Mouse (Mus musculus) thymus, adult 18-20 months (tissue): ENCODE results near the gene Zfp748.
A peak's percentile ranks its signal among the peaks of the same experiment; 100 is the strongest.

ENCODE experiments used
- DNase-seq, 2 experiments: peaks; one replicate each; pipeline ENCODE4 v3.0.0; 2022; ENCODE audit warnings: mixed read lengths in 2 of 2

The Zfp748 gene

DNA sequence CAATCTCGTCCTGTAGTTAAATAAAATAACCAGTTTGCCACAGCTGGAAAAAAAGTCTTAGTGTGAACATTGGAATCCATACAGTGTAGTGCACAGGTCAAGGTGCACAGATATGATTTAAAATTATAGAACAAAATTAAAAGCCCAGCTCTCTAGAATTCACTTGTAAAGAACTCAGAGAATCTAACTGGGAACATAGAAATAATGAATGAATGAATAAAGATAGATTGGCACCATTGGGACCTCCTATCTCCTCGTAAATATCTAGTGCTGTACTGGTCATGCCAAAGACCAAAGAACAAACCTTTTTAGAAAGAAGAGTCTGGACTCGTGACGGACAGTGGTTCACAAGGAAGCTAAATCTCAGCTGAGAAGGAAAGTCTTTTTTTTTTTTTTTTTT, at the start of gene Zfp748:
Gene Zfp748, minus strand, starts transcription at position 101 of the 400 bp plus-strand sequence.
- DNase-seq = no peak

DNA sequence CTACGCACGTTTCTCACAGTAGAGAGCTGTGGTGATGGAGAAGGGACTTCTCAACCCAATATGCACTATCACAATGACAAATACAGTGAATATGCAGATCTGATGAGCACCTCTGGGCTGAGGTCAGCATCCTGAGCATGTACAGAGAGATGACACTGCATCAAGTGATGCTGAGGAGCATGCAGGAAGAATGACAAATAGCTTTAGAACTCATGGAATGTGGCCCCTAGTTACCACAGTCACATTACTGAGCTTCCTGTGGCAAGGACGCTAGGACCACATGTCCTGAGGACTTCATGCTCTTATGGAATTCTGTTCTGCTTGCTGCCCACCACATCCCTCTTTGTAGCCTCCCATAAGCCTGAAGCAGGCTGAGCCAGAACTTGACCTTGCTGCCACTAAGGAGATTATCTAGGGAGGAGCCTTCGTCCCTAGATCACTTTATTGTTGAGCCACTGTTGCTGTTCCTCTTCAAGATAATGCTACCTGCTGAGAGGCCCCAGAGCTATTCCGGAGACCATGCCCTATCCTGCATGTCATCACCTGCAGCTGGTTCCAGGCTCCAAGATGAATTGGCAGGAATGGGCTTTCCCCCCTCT, 19.1 kb upstream of the Zfp748 start:
- no peak for DNase-seq

DNA sequence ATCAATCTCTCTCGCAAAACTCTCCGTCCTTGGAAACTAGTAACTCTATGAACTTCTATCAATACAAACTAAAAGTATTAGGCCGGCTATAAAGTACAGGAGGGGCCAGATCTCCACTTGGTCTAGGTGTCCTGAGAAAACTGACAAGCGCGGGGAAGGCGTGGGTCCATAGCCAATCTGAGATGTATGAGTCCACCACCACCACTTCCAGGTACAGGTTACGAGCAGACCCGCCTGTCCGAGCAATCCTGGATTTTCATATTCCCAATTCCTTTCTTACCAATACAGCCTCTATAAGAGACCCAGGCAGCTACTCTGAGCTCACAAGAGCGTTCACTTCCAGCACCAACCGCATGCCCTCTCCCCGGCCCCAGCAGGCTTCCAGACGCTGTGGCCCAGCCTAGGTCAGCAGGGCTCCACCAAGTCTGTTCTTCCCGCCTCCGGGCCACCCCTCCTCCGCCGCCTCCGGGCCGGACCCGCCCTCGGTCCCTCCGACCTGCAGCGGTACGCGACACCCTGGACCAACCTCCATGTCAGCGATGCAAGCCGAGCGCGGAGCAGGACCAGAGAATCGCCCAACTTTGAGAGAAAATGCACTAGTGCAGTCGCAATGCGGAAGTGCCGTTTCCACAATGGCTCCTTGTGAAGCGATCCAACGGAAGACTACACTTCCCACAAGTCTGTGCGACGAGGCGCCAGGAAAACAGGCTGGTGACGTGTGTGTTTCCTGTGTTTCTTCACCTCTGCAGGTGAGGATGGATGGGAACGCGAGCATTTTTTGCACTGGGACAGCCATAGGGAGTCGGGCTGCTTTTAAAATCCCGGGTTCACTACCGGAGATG, 904 bp downstream of the Zfp748 start:
- peak; percentile 75 to 87 for DNase-seq

DNA sequence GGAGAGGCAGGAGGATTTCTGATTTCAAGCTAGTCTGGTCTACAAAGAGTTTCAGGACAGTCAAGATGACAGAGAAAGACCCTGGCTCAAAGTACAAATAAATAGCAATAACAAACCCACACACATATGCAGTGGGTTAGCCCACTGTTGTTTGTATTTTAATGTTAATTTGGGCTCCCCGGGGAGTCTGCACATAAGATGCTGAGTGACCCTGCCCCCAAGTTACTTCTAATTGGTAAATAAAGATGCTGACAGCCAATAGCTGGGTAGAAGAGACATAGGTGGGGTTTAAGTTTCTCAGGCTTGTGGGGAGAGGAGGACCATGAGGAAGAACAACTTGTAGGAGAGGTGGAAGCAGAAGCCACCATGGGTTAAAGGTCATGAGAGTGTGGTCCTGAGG, 7.7 kb downstream of the Zfp748 start:
- no peak for DNase-seq

DNA sequence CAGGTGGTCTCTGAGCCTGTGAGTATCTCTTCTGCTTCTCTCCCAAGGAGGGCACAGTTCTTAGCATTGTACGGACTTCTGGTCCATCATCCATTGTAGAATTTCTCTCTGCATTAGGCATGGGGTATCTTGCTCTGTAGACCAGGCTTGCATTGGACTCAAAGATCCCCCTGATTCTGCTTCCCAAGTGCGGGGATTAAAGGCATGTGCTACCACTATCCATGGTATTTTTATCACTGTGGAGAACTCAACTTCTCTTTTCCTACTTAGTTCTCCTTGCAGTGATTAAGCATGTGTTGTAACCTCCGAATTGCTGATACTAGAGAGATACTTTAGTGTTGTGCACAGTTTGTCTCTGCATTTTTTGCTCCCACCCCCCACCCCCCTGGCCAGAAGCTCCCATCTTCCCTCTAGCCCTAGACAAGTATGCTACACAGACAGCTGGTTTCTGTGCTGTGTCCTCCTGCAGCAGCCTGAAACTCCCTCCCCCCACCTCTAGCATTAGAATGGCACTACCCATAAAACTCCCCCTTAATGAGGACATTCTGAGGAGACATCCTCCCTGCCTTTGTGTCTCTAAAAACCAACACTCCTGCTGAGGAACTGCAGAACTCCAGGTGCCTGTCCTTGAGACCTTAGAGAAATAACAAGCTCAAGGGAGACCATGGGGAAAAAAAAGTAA, 26.4 kb downstream of the Zfp748 start:
- DNase-seq = no peak

DNA sequence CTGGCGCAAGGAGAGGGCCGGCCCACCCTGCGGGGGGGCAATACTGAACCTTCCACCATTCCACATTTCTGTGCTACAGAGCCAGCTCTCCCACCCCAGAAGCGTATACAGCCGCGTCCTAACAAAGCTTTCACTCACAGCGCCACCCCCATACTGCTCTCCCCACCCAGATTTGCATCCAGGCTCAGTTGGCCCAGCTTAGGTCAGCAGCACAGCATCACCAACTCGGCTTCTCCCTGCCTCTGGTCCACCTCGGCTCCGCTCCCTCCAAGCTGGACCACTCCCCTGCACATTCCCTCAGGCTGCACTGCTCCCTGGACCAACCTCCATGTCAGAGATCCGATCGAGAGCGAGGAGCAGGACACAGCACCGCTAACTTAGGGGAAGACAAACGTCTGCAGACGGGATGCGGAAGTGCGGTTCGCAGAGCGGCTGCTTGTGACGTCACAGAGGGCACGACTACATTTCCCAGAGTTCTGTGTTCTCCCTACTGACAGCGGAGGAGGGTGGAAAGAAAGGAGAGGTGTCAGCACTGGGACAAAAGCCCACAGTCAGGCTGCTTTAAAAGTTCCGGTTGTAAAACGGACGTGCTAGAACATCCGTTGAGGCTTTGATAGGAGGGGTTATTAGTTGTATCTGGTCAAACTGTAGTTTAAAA, 27.7 kb downstream of the Zfp748 start, which contains the start of the genes Gm26965 and Zfp87:
Gene Gm26965, minus strand, starts transcription at position 399 of the 658 bp plus-strand sequence.
Gene Zfp87, minus strand, starts transcription at position 425 of the 658 bp plus-strand sequence.
- peak; percentile 89 to 94 for DNase-seq

DNA sequence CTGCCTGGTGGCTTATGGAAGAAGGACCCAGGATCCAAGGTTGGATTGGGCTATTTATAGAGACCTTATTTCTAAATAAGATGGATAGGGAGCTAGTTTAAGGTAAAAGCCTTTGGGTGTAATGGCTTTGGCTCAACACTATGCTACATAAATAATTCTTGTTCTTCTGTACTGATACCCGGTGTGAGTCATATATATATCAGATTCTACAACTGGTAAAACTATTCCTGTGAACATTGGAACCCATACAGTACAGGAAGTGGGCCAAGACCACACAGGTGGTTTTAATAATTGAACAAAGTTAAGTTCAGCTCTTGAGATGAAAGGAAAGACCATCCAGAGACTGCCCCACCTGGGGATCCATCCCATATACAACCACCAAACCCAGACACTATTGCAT, 52.7 kb downstream of the Zfp748 start:
- DNase-seq = no peak

DNA sequence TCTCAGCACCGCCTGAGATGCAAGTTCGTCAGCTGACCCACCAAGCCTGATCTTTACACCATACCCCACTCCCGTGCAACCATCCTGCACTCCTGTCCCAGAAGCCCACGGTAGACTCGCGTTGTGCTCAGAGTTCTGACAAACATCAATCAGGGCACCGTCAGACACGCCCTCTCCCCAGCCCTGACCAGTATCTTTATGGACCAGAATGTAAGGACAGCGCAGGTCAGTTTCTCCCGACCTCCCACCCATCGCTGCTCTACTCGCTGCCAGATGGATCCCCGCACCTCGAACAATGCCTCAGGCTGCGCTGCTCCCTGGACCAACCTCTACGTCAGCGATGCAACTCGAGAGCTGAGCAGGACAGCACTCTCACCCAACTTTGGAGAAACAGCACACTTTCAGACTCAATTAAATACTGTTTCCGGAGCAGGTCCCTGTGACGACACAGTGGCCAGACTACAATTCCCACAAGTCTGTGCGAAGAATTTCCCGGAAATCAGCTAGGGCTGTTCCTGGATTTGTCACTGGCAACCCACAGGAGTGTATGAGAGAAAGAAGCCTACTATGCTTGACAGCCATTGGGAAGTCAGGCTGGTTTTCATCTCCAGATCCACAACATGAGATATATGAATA, 53.4 kb downstream of the Zfp748 start, which contains the start of gene Zfp58:
Gene Zfp58, minus strand, starts transcription at position 472 of the 636 bp plus-strand sequence.
- peak; percentile 66 to 84 for DNase-seq

DNA sequence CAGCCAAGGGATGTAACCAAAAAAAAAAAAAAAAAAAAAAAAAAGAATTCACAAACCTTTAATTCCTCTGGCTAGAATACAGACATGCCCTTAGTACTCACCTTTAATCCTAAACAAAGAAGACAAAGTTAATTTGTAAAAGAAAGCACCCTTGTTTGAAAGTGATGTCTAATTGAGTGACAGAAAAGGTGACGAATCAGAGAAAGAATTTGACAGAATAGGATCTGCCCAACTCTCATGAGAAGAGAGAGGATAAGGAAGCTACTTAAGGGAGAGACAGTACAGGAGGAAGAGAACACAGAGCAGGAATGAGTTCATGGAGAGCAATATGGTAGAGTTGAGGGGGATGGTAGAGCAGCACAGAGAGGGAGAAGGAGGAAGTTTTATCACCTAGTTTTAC, 58.0 kb downstream of the Zfp748 start:
- no peak for DNase-seq
